Mouse (Mus musculus) midbrain, embryonic 10.5 days (tissue): Measurements from ENCODE around the gene Zscan25. TPM values are rescaled to one million over a fixed set of nuclear protein-coding genes. Genes with fewer than 3 reads are reported as not detected.
"Not testable (repeated sequence)": the region's sequence is repeated elsewhere in the genome, so short reads cannot be mapped to it uniquely, and the experiment has no call there.

Source experiments
- DNase-seq: peaks from one replicate; pipeline ENCODE4 v3.0.0-alpha.2; 2017; ENCODE audit warnings: low spot score
- H3K27ac ChIP-seq: fragments of 300-500 bp; sonication (generic); replicated peaks from 2 replicates; pipeline ENCODE4 v1.5.1; 2016; ENCODE audit warnings: mild to moderate bottlenecking
- H3K27me3 ChIP-seq: fragments of 300-500 bp; sonication (generic); 2 replicates; pipeline ENCODE4 v1.6.1; 2016; ENCODE audit warnings: low read depth, mild to moderate bottlenecking; ENCODE audit not compliant: poor library complexity, severe bottlenecking
- H3K36me3 ChIP-seq: fragments of 300-500 bp; sonication (generic); 2 replicates; pipeline ENCODE4 v1.6.1; 2016; ENCODE audit warnings: mild to moderate bottlenecking, moderate library complexity
- H3K4me1 ChIP-seq: fragments of 300-500 bp; sonication (generic); 2 replicates; pipeline ENCODE4 v1.6.1; 2016
- H3K4me3 ChIP-seq: fragments of 300-500 bp; sonication (generic); 2 replicates; pipeline ENCODE4 v1.5.1; 2016; ENCODE audit warnings: mild to moderate bottlenecking, moderate library complexity
- H3K9me3 ChIP-seq: fragments of 300-500 bp; sonication (generic); replicated peaks from 2 replicates; pipeline ENCODE4 v1.6.1; 2016; ENCODE audit warnings: mild to moderate bottlenecking
- WGBS: fragments of 180-500 bp; shearing (Covaris S2); methylation state at CpG from one replicate; pipeline ENCODE4 v1.1.7; 2016; 5-methylcytosine and 5-hydroxymethylcytosine counted together
- polyA plus RNA-seq: library from polyadenylated mRNA; unstranded; fragments of >200 nt; fragmentation: Nextera tagmentation; extraction: Ambion mirVana; gene quantifications from 2 replicates; pipeline ENCODE4 v1.2.1, GENCODE M21; 2016

Gene Zscan25
- polyA plus RNA-seq, 1 experiment from 2014 or later: 0.79 TPM

DNA sequence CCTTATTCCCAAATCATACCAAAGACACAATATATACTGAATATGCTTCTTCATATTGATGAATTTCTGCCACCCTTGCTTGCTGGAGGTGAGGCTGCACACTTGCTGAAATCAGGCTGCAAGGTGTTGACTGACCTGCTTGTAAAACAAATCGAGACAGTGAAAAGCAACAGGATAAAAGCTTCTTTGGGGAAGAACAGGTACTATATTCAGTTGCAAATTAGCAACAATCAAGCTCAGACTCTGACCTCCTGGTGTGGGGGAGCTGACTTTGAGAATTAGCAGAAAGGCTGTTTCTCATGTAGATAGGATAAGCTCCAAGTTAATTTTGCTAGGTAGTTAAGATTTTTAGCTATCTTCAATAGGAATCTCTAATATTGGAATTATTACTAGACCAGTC is 22.1 kb downstream of the Zscan25 start:
- no peak overlapping the region for H3K4me3 ChIP-seq
- no peaks in the 10 kb centered on the region for H3K36me3 ChIP-seq
- no peaks in the 10 kb centered on the region for H3K9me3 ChIP-seq
- no peak for DNase-seq
- no peak overlapping the region for H3K27ac ChIP-seq
- no peaks in the 10 kb centered on the region for H3K4me1 ChIP-seq
- WGBS: 77% methylated on average over 1 of the region's 1 CpGs
- no peaks in the 10 kb centered on the region for H3K27me3 ChIP-seq

DNA sequence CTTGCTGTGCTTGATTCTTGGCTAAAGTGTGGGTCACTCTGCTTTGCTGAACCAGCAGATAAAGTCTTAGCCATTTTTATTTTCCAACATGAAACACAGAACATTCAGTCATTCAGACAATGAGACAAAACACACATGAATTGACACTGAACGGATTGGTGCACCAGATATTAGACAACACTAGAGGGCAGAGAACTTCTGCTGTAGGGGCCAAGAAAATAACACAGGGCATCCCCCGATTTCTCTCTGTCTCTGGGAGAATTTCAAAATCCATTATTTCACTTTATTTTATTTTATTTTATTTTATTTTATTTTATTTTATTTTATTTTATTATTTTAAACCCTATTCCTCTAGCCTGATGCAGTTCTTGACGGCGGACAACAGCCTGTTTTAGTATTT is 26.7 kb downstream of the Zscan25 start:
- not testable (repeated sequence) for DNase-seq, H3K27ac ChIP-seq, H3K4me1 ChIP-seq, H3K36me3 ChIP-seq, H3K9me3 ChIP-seq, H3K4me3 ChIP-seq, H3K27me3 ChIP-seq
- WGBS: 92% methylated on average over 4 of the region's 4 CpGs

DNA sequence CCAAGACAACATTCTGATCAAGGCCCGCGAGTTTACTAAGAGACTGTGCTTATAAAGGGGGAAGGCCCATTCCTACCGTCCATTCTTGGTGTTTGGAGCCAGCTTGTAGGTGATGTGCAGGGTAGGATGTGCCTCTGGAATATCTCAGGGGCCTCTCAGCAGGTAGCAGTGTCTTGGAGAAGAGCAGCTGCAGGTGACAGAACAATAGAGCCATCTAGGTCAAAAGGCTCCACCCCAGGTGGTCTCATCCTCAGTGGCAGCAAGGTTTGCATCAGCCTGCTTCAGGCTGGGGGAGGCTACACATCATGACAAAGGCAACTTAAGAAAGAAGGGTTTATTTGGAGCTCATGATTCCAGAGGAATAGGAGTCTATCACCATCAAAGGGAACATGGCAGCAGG is 27.5 kb downstream of the Zscan25 start:
- not testable (repeated sequence) for H3K27me3 ChIP-seq, DNase-seq, H3K36me3 ChIP-seq, H3K27ac ChIP-seq, H3K9me3 ChIP-seq, H3K4me3 ChIP-seq, H3K4me1 ChIP-seq
- 80% methylated on average over 3 of the region's 3 CpGs for WGBS

DNA sequence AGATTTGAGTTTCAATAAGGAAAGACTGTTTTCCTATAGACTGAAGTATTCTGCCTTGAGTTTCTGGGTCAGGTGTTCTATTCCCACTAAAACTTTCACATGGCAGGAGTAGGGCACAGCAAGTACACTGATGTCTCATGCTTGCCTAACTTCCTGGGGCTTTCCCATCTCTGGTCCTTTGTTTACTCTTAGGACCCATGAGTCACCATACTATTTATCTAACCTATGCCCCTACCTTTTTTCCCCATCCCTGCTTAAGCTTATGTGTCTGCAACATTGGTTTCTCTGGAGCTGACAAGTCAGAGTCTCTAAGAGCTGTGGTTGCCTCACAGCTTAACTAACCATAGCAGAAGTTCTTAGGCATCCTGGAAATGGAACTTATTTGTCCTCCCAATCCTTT is 33.5 kb downstream of the Zscan25 start:
- no peaks in the 10 kb centered on the region for H3K36me3 ChIP-seq
- no peak overlapping the region for H3K4me3 ChIP-seq
- H3K9me3 ChIP-seq: peaks cover 36% of the 10 kb centered on the region
- DNase-seq: no peak
- H3K27me3 ChIP-seq: no peaks in the 10 kb centered on the region
- H3K4me1 ChIP-seq: no peaks in the 10 kb centered on the region
- no peak overlapping the region for H3K27ac ChIP-seq

DNA sequence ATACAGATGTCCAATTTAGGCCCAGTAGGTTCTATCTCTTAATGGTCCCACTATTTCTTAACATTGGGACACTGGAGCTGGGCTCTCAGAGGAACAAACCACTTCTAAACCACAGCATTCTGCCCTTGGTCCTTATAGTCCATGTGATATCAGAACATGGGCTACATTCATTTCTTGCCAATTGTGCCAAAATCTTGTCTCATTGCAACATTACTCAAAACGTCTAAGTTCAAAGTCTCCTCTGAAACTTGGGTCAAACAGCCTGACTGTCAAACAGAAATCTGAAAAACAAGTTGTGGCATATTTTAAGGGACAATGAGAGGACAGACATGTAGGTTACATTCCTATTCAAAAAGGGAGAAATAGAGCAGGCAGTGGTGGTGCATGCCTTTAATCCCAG is 36.8 kb downstream of the Zscan25 start:
- DNase-seq: no peak
- Histone ChIP-seq H3K27ac (no peak overlapping the region), H3K9me3 (peaks cover 40% of the 10 kb centered on the region), H3K36me3 (no peaks in the 10 kb centered on the region), H3K4me3 (no peak overlapping the region), H3K27me3 (no peaks in the 10 kb centered on the region), H3K4me1 (no peaks in the 10 kb centered on the region)
- WGBS: 95% methylated on average over 1 of the region's 1 CpGs

DNA sequence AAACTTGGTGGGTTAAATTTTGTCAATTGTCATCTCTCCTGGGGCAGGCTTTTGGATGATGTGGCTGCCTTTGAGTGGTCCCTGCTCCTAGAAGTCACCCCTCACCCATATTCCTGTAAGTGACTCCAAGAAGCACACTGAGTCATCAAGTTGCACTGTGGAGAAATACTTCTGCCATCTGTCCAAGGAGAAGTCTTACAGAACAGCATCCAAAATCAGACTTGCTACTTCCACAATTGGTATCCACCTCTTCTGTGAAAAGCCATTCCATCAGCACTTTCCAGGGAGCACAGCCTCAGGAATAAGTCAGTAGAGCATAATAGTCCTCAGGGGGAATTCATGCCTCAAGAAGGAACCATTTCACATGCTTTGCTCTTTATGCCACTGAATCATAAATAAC is 58.5 kb downstream of the Zscan25 start:
- H3K27me3 ChIP-seq, H3K27ac ChIP-seq, H3K4me3 ChIP-seq, DNase-seq, H3K36me3 ChIP-seq, H3K4me1 ChIP-seq: not testable (repeated sequence)
- peaks cover 31% of the 10 kb centered on the region for H3K9me3 ChIP-seq

Other genes starting within 250 kb of the Zscan25 start
- not detected in 2 replicates for gene Gm4871, start 247.7 kb upstream of the Zscan25 start, polyA plus RNA-seq
- gene 1700018F24Rik, start 237.5 kb upstream of the Zscan25 start, polyA plus RNA-seq: not detected in 2 replicates
- 133 and 149 TPM in 2 replicates for gene Arpc1a, start 196.7 kb upstream of the Zscan25 start, polyA plus RNA-seq
- gene Kpna7, start 196.5 kb upstream of the Zscan25 start, polyA plus RNA-seq: not detected in 2 replicates
- gene Arpc1b, start 166.3 kb upstream of the Zscan25 start, polyA plus RNA-seq: 105 and 109 TPM in 2 replicates
- gene Pdap1, start 140.3 kb upstream of the Zscan25 start, polyA plus RNA-seq: 128 and 134 TPM in 2 replicates
- 234 and 244 TPM in 2 replicates for gene Bud31, start 140.1 kb upstream of the Zscan25 start, polyA plus RNA-seq
- gene Ptcd1, start 113.4 kb upstream of the Zscan25 start, polyA plus RNA-seq: 18.3 and 22.4 TPM in 2 replicates
- gene Cpsf4, start 113.3 kb upstream of the Zscan25 start, polyA plus RNA-seq: 83.9 and 85.1 TPM in 2 replicates
- 536 and 539 TPM in 2 replicates for gene Atp5j2, start 88.4 kb upstream of the Zscan25 start, polyA plus RNA-seq
- 8.0 and 8.3 TPM in 2 replicates for gene Zkscan14, start 78.6 kb upstream of the Zscan25 start, polyA plus RNA-seq
- gene Zkscan5, start 75.9 kb upstream of the Zscan25 start, polyA plus RNA-seq: 19.8 and 19.9 TPM in 2 replicates
- 33.5 and 39.0 TPM in 2 replicates for gene Zfp655, start 48.8 kb upstream of the Zscan25 start, polyA plus RNA-seq
- gene Cyp3a57, start 64.8 kb downstream of the Zscan25 start, polyA plus RNA-seq: not detected in 2 replicates
- not detected in 2 replicates for gene Cyp3a16, start 189.2 kb downstream of the Zscan25 start, polyA plus RNA-seq